Mouse (Mus musculus) hindbrain, embryonic 16.5 days (tissue): ENCODE measurements around the gene Vmn1r142. TPM values are rescaled to one million over a fixed set of nuclear protein-coding genes. Genes with fewer than 3 reads are reported as not detected.
"Not testable (repeated sequence)": the region's sequence is repeated elsewhere in the genome, so short reads cannot be mapped to it uniquely, and the experiment has no call there.

Source experiments
- ATAC-seq: fragments of 200-750 bp; cut with Nextera tagmentation; 2 replicates; pipeline ENCODE4 v1.8.0; 2017; ENCODE audit warnings: moderate TSS enrichment, moderate library complexity
- H3K27ac ChIP-seq: fragments of 300-500 bp; sonication (generic); 2 replicates; pipeline ENCODE4 v1.5.1; 2014; ENCODE audit warnings: low read depth, mild to moderate bottlenecking, control low read depth, low read length, moderate library complexity
- H3K27me3 ChIP-seq: fragments of 300-500 bp; sonication (generic); replicated peaks from 2 replicates; pipeline ENCODE4 v1.6.1; 2014; ENCODE audit warnings: low read length; ENCODE audit not compliant: control insufficient read depth, insufficient read depth
- H3K36me3 ChIP-seq: fragments of 300-500 bp; sonication (generic); 2 replicates; pipeline ENCODE4 v1.6.1; 2014; ENCODE audit warnings: mild to moderate bottlenecking, low read length, moderate library complexity, mixed read lengths; ENCODE audit not compliant: control insufficient read depth, insufficient read depth
- H3K4me1 ChIP-seq: fragments of 300-500 bp; sonication (generic); 2 replicates; pipeline ENCODE4 v1.6.1; 2014; ENCODE audit warnings: low read depth, low read length; ENCODE audit not compliant: control insufficient read depth, insufficient read depth
- H3K4me2 ChIP-seq: fragments of 300-500 bp; sonication (generic); 2 replicates; pipeline ENCODE4 v1.6.1; 2014; ENCODE audit warnings: mild to moderate bottlenecking, low read length, control low read depth, moderate library complexity
- H3K4me3 ChIP-seq: fragments of 300-500 bp; sonication (generic); 2 replicates; pipeline ENCODE4 v1.5.1; 2014; ENCODE audit warnings: mild to moderate bottlenecking, low read length, control low read depth, moderate library complexity
- H3K9ac ChIP-seq: fragments of 300-500 bp; sonication (generic); 2 replicates; pipeline ENCODE4 v1.6.1; 2014; ENCODE audit warnings: low read depth, mild to moderate bottlenecking, control low read depth, low read length, moderate library complexity
- H3K9me3 ChIP-seq: fragments of 300-500 bp; sonication (generic); 2 replicates; pipeline ENCODE4 v1.6.1; 2014; ENCODE audit warnings: mild to moderate bottlenecking, low read length, moderate library complexity; ENCODE audit not compliant: control insufficient read depth
- WGBS: fragments of 180-500 bp; shearing (Covaris S2); extraction: QIAGEN DNeasy Blood & Tissue Kit; methylation state at CpG from one replicate; pipeline ENCODE4 v1.1.7; 2014; 5-methylcytosine and 5-hydroxymethylcytosine counted together
- polyA plus RNA-seq: library from polyadenylated mRNA; unstranded; fragments of >200 nt; fragmentation: Nextera tagmentation; extraction: Ambion mirVana; gene quantifications from 2 replicates; pipeline ENCODE4 v1.2.1, GENCODE M21; 2015

The Vmn1r142 gene
- not detected in 2 replicates for polyA plus RNA-seq

- WGBS = no CpG with 5 or more reads among the region's 3 CpGs
- not testable (repeated sequence) for H3K27me3 ChIP-seq, H3K36me3 ChIP-seq, H3K4me2 ChIP-seq, H3K9me3 ChIP-seq, H3K4me1 ChIP-seq, H3K27ac ChIP-seq, ATAC-seq, H3K4me3 ChIP-seq, H3K9ac ChIP-seq
Observed at GRCm38 (mm10) chr7:22163935-22164334, at the start of gene Vmn1r142. TSS of gene Vmn1r142 (minus strand) at chr7:22164035.

- H3K4me1 ChIP-seq, H3K9ac ChIP-seq, H3K27ac ChIP-seq, H3K4me3 ChIP-seq, H3K36me3 ChIP-seq, ATAC-seq, H3K27me3 ChIP-seq, H3K4me2 ChIP-seq, H3K9me3 ChIP-seq: not testable (repeated sequence)
- WGBS = no CpG with 5 or more reads among the region's 2 CpGs
Observed at GRCm38 (mm10) chr7:22201164-22201563, 37.3 kb upstream of the Vmn1r142 start, which contains the start of gene Gm8653. TSS of gene Gm8653 (minus strand) at chr7:22201264.

- H3K36me3 ChIP-seq, H3K4me3 ChIP-seq, H3K9me3 ChIP-seq, ATAC-seq, H3K27ac ChIP-seq, H3K4me1 ChIP-seq, H3K9ac ChIP-seq, H3K4me2 ChIP-seq, H3K27me3 ChIP-seq: not testable (repeated sequence)
- no CpG with 5 or more reads among the region's 3 CpGs for WGBS
Observed at GRCm38 (mm10) chr7:22189077-22189476, 25.2 kb upstream of the Vmn1r142 start, which contains the start of gene Vmn1r143. TSS of gene Vmn1r143 (plus strand) at chr7:22189377.

- not testable (repeated sequence) for H3K4me3 ChIP-seq, H3K4me1 ChIP-seq, H3K4me2 ChIP-seq, H3K27me3 ChIP-seq, ATAC-seq, H3K36me3 ChIP-seq, H3K9ac ChIP-seq, H3K9me3 ChIP-seq, H3K27ac ChIP-seq
- WGBS = no CpG with 5 or more reads among the region's 5 CpGs
Observed at GRCm38 (mm10) chr7:22134641-22135040, 29.2 kb downstream of the Vmn1r142 start, which contains the start of gene Gm10666. TSS of gene Gm10666 (minus strand) at chr7:22134741.

GRCm38 (mm10) chr7:22118145-22118544, 45.7 kb downstream of the Vmn1r142 start, which contains the start of gene Gm16451:
TSS of gene Gm16451 (minus strand) at chr7:22118245.
- no CpG with 5 or more reads among the region's 2 CpGs for WGBS
- H3K4me1 ChIP-seq, H3K27me3 ChIP-seq, H3K4me3 ChIP-seq, H3K36me3 ChIP-seq, H3K9me3 ChIP-seq, H3K9ac ChIP-seq, ATAC-seq, H3K4me2 ChIP-seq, H3K27ac ChIP-seq: not testable (repeated sequence)

Other genes starting within 250 kb of the Vmn1r142 start
- gene Gm5891, start 242.7 kb downstream of the Vmn1r142 start, polyA plus RNA-seq = not detected in 2 replicates
- not detected in 2 replicates for gene Vmn1r137, start 169.4 kb downstream of the Vmn1r142 start, polyA plus RNA-seq
- not detected in 2 replicates for gene Vmn1r138, start 135.1 kb downstream of the Vmn1r142 start, polyA plus RNA-seq
- not detected in 2 replicates for gene Gm6176, start 107.7 kb downstream of the Vmn1r142 start, polyA plus RNA-seq
- gene Vmn1r139, start 95.0 kb downstream of the Vmn1r142 start, polyA plus RNA-seq = not detected in 2 replicates
- gene Gm16451, start 45.8 kb downstream of the Vmn1r142 start, polyA plus RNA-seq = not detected in 2 replicates
- not detected in 2 replicates for gene Gm10666, start 29.3 kb downstream of the Vmn1r142 start, polyA plus RNA-seq
- gene Vmn1r143, start 25.3 kb upstream of the Vmn1r142 start, polyA plus RNA-seq = not detected in 2 replicates
- gene Gm8653, start 37.2 kb upstream of the Vmn1r142 start, polyA plus RNA-seq = not detected in 2 replicates
- gene Gm8453, start 65.4 kb upstream of the Vmn1r142 start, polyA plus RNA-seq = not detected in 2 replicates
- not detected in 2 replicates for gene Gm4187, start 165.7 kb upstream of the Vmn1r142 start, polyA plus RNA-seq
- gene Gm8660, start 207.0 kb upstream of the Vmn1r142 start, polyA plus RNA-seq = not detected in 2 replicates
- gene Vmn1r148, start 249.5 kb upstream of the Vmn1r142 start, polyA plus RNA-seq = not detected in 2 replicates